ENCODE assay signal across 11 mouse cellular contexts in the genomic region with DNA sequence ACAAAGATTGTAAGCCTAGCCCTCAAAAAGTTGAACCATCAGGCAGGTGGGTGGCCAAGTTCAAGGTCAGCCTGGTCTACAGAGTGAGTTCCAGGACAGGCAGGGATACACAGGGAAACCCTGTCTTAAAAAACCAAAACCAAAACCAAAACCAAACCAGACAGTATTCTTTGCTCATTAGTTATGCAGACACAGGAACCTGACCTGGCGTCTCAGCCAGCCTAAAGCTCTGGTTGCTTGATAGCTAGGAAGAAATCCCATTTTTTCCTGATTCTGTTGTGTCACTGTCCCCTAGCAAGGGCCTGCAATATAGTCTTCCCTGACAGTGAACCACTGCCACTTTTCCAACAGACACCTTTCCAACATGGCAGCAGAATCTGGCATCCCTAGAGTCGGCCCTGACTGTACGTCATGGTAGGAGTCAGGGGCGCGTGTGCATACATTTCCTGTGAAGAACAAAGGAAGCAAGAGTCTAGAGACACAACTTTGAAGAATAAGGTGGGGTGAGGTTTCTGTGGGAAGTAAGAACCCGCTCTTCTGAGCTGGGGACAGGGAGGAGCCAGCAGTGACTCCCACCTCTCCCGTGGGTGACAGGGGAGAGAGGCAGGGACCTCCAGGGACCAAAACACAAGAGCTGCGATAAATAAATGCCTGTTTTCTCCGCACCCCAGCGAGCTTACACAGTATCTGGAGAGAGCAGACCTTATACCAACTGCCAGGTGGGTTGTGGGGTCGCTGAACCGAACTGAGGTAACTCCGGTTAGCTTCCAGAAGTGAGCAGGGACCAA. TPM values are rescaled to one million over a fixed set of nuclear protein-coding genes. Genes with fewer than 3 reads are reported as not detected.
DNase-seq lines count a peak whose midpoint lies in the region; ATAC-seq and TF ChIP-seq lines count a peak whose summit lies in the region.
"Had no signal": no experiment of that assay in that cellular context is flagged by ENCODE, and none has a peak within 500 bp of the region (broad histone marks: within the 10 kb centered on the region; RNA-seq: fewer than 3 reads in every experiment).

No protein-coding gene starts in this region.

- peaks cover 90% of the 10 kb centered on the region for H3K36me3 ChIP-seq in kidney, embryonic 15.5 days
- H3K36me3 ChIP-seq in kidney, embryonic 14.5 days (ENCODE audit: control insufficient read depth, insufficient read depth, low read length) = peaks cover 92% of the 10 kb centered on the region
- H3K36me3 ChIP-seq in intestine, postnatal 0 days (ENCODE audit: control insufficient read depth, insufficient read depth) = peaks cover 68% of the 10 kb centered on the region
- peaks cover 60% of the 10 kb centered on the region for H3K36me3 ChIP-seq in thymus, adult 2 months (ENCODE audit: control insufficient read depth, insufficient read depth, low read length)

- H3K27ac ChIP-seq in kidney, embryonic 15.5 days = peak overlapping the region; percentile 81
- H3K27ac ChIP-seq in kidney, embryonic 14.5 days (ENCODE audit: low read depth, low read length) = no peak overlapping the region; the same call in 1 of the 2 replicates
- peak overlapping the region; percentile 50; the same call in 1 of the 2 replicates for H3K27ac ChIP-seq in intestine, postnatal 0 days (ENCODE audit: low read depth, low read length)
- H3K27ac ChIP-seq in thymus, adult 2 months (ENCODE audit: control insufficient read depth, insufficient read depth, low read length) = peak overlapping the region; percentile 94
- H3K27ac ChIP-seq: midbrain, embryonic 12.5 days had no signal

- TF ChIP-seq POLR2A in thymus, adult 2 months (IDR thresholded peaks at IDR 0.05; ENCODE audit: control insufficient read depth, extremely low read depth, insufficient read depth, low read length, poor library complexity) = no peak

- H3K4me1 ChIP-seq in kidney, embryonic 15.5 days = peaks cover 42% of the 10 kb centered on the region
- H3K4me1 ChIP-seq in kidney, embryonic 14.5 days (ENCODE audit: control insufficient read depth, insufficient read depth, low read length) = peaks cover 24% of the 10 kb centered on the region
- H3K4me1 ChIP-seq in intestine, postnatal 0 days (replicated peaks; ENCODE audit: control insufficient read depth, insufficient read depth, low read length) = peaks cover 12% of the 10 kb centered on the region
- peaks cover 59% of the 10 kb centered on the region for H3K4me1 ChIP-seq in thymus, adult 2 months (replicated peaks; ENCODE audit: control insufficient read depth, insufficient read depth, low read length)

- H3K9me3 ChIP-seq in kidney, embryonic 15.5 days (replicated peaks) = no peaks in the 10 kb centered on the region
- no peaks in the 10 kb centered on the region for H3K9me3 ChIP-seq in kidney, embryonic 14.5 days (ENCODE audit: control insufficient read depth, low read length)
- no peaks in the 10 kb centered on the region for H3K9me3 ChIP-seq in intestine, postnatal 0 days (ENCODE audit: control insufficient read depth)
- H3K9me3 ChIP-seq: midbrain, embryonic 12.5 days had no signal

- H3K9ac ChIP-seq in kidney, embryonic 15.5 days = no peak overlapping the region
- H3K9ac ChIP-seq in kidney, embryonic 14.5 days (ENCODE audit: low read depth, low read length) = no peak overlapping the region
- H3K9ac ChIP-seq in intestine, postnatal 0 days (ENCODE audit: low read depth, low read length) = no peak overlapping the region
- H3K9ac ChIP-seq: midbrain, embryonic 12.5 days had no signal

- no peaks in the 10 kb centered on the region for H3K27me3 ChIP-seq in kidney, embryonic 15.5 days
- no peaks in the 10 kb centered on the region for H3K27me3 ChIP-seq in kidney, embryonic 14.5 days (ENCODE audit: control insufficient read depth, insufficient read depth, low read length)
- no peaks in the 10 kb centered on the region for H3K27me3 ChIP-seq in intestine, postnatal 0 days (replicated peaks; ENCODE audit: control insufficient read depth, insufficient read depth, low read length)
- no peaks in the 10 kb centered on the region for H3K27me3 ChIP-seq in thymus, adult 2 months (ENCODE audit: control insufficient read depth, insufficient read depth, low read length)
- H3K27me3 ChIP-seq: midbrain, embryonic 12.5 days had no signal

- ATAC-seq in kidney, embryonic 15.5 days (replicated peaks; ENCODE audit: low FRiP score) = no peak
- ATAC-seq in kidney, embryonic 14.5 days (ENCODE audit: low FRiP score, low TSS enrichment) = no peak
- ATAC-seq in intestine, postnatal 0 days = no peak

- WGBS in kidney, embryonic 15.5 days = 85% methylated on average over 13 of the region's 13 CpGs
- 86% methylated on average over 13 of the region's 13 CpGs for WGBS in kidney, embryonic 14.5 days
- WGBS in intestine, postnatal 0 days = 81% methylated on average over 13 of the region's 13 CpGs
- 38% methylated on average over 13 of the region's 13 CpGs for WGBS in thymus, adult 2 months

- H3K4me2 ChIP-seq in kidney, embryonic 15.5 days = no peak overlapping the region
- no peak overlapping the region for H3K4me2 ChIP-seq in kidney, embryonic 14.5 days (replicated peaks; ENCODE audit: low read depth, low read length)
- H3K4me2 ChIP-seq in intestine, postnatal 0 days (replicated peaks; ENCODE audit: low read depth) = no peak overlapping the region
- H3K4me2 ChIP-seq: midbrain, embryonic 12.5 days had no signal

- no peak overlapping the region for H3K4me3 ChIP-seq in kidney, embryonic 15.5 days (replicated peaks)
- H3K4me3 ChIP-seq in kidney, embryonic 14.5 days (ENCODE audit: low read length) = no peak overlapping the region
- H3K4me3 ChIP-seq in intestine, postnatal 0 days (ENCODE audit: low read depth, low read length) = no peak overlapping the region
- H3K4me3 ChIP-seq in thymus, adult 2 months (ENCODE audit: control insufficient read depth, insufficient read depth, low read length) = no peak overlapping the region
- H3K4me3 ChIP-seq: midbrain, embryonic 12.5 days had no signal

- DNase-seq in MN1 (ENCODE audit: low spot score) = peak; percentile 29
- DNase-seq in thymus, adult 2 months = peak; percentile 41
- no peak for DNase-seq in yolk sac, embryonic 10.5 days (ENCODE audit: low spot score)
- DNase-seq in ovary, postnatal 10 days (ENCODE audit: low spot score) = no peak
- DNase-seq in right cerebral cortex, postnatal 14 days = no peak
- DNase-seq: embryo, embryonic 11 days; gastrocnemius, postnatal 14 days had no signal

- no peak for TF ChIP-seq CTCF in intestine, postnatal 0 days (IDR thresholded peaks at IDR 0.05; ENCODE audit: low read depth)
- TF ChIP-seq CTCF in thymus, adult 2 months (IDR thresholded peaks at IDR 0.05; ENCODE audit: borderline replicate concordance, control insufficient read depth, extremely low read depth, insufficient read depth, low read length, poor library complexity) = no peak

RNA-seq across cellular contexts. Expression of a gene that starts 10.5 kb away (rescaled TPM):
- 23.8 and 26.5 TPM in 2 replicates for polyA plus RNA-seq in kidney, embryonic 15.5 days (2015; fragmentation: Nextera tagmentation; extraction: Ambion mirVana)
- polyA plus RNA-seq in kidney, embryonic 14.5 days (2014; fragmentation: Nextera tagmentation; extraction: Ambion mirVana) = 19.5 and 24.4 TPM in 2 replicates
- polyA plus RNA-seq in intestine, postnatal 0 days (2015; fragmentation: Nextera tagmentation; extraction: Ambion mirVana) = 7.7 and 8.2 TPM in 2 replicates
- 14.2 and 16.9 TPM in 2 replicates for polyA plus RNA-seq in thymus, adult 2 months (2012; rRNA removed)

RNA-seq across cellular contexts. Expression of a gene that starts 10.6 kb away (rescaled TPM):
- 45.7 TPM in 2 replicates for polyA plus RNA-seq in kidney, embryonic 15.5 days (2015; fragmentation: Nextera tagmentation; extraction: Ambion mirVana)
- 39.1 and 48.0 TPM in 2 replicates for polyA plus RNA-seq in kidney, embryonic 14.5 days (2014; fragmentation: Nextera tagmentation; extraction: Ambion mirVana)
- polyA plus RNA-seq in intestine, postnatal 0 days (2015; fragmentation: Nextera tagmentation; extraction: Ambion mirVana) = 22.8 and 22.9 TPM in 2 replicates
- 46.1 and 56.4 TPM in 2 replicates for polyA plus RNA-seq in thymus, adult 2 months (2012; rRNA removed)

RNA-seq across cellular contexts. Expression of a gene that starts 10.6 kb away (rescaled TPM):
- 0.81 and 1.4 TPM in 2 replicates for polyA plus RNA-seq in kidney, embryonic 15.5 days (2015; fragmentation: Nextera tagmentation; extraction: Ambion mirVana)
- polyA plus RNA-seq in kidney, embryonic 14.5 days (2014; fragmentation: Nextera tagmentation; extraction: Ambion mirVana) = 1.6 and 4.2 TPM in 2 replicates
- 0.47 and 1.2 TPM in 2 replicates for polyA plus RNA-seq in intestine, postnatal 0 days (2015; fragmentation: Nextera tagmentation; extraction: Ambion mirVana)
- polyA plus RNA-seq in thymus, adult 2 months (2012; rRNA removed) = 2.8 and 4.5 TPM in 2 replicates

RNA-seq across cellular contexts. Expression of a gene that starts 29.7 kb away (rescaled TPM):
- 4.6 and 5.0 TPM in 2 replicates for polyA plus RNA-seq in kidney, embryonic 15.5 days (2015; fragmentation: Nextera tagmentation; extraction: Ambion mirVana)
- polyA plus RNA-seq in kidney, embryonic 14.5 days (2014; fragmentation: Nextera tagmentation; extraction: Ambion mirVana) = 6.6 and 8.1 TPM in 2 replicates
- polyA plus RNA-seq in intestine, postnatal 0 days (2015; fragmentation: Nextera tagmentation; extraction: Ambion mirVana) = 2.6 and 2.9 TPM in 2 replicates
- polyA plus RNA-seq in thymus, adult 2 months (2012; rRNA removed) = 12.5 and 17.2 TPM in 2 replicates

Comparison
In these comparisons a context has a peak if more than half of its experiments do, and no peak if none do; other contexts are left out.
1. DNase-seq: peak in MN1 (single experiment) and thymus, adult 2 months (single experiment); none in yolk sac, embryonic 10.5 days (single experiment), ovary, postnatal 10 days (single experiment) and right cerebral cortex, postnatal 14 days (single experiment).